Mouse (Mus musculus): Measurements from ENCODE around the gene Trmt1. TPM values are rescaled to one million over a fixed set of nuclear protein-coding genes. Genes with fewer than 3 reads are reported as not detected.

Trmt1 gene
- total RNA-seq (2014; rRNA removed) (20.7 and 27.3 TPM in 2 replicates), polyA plus RNA-seq (2012; rRNA removed) (44.6 and 58.6 TPM in 2 replicates)

- Histone ChIP-seq H3K9ac (ENCODE audit: low read depth, low read length) (peak within 1 kb of the TSS; percentile 88), H3K79me2 (ENCODE audit: control insufficient read depth, insufficient read depth, low read length) (peaks cover 34% of the 10 kb centered on the region), H3K27me3 (ENCODE audit: control insufficient read depth, insufficient read depth, low read length) (no peaks in the 10 kb centered on the region), H3K27ac (replicated peaks; ENCODE audit: insufficient read depth, low read depth, low read length) (no peak within 1 kb of the TSS; the same call in 1 of the 2 replicates), H3K4me3 (ENCODE audit: insufficient read depth, low read depth, low read length) (peak within 1 kb of the TSS; percentile 85), H3K4me1 (ENCODE audit: control insufficient read depth, insufficient read depth, low read length) (peaks cover 20% of the 10 kb centered on the region), H3K36me3 (ENCODE audit: control insufficient read depth, insufficient read depth, low read length) (no peaks in the 10 kb centered on the region; the same call in 1 of the 2 replicates)
- WGBS: 9% methylated on average over 20 of the region's 20 CpGs
- TF ChIP-seq CTCF (IDR thresholded peaks at IDR 0.05; ENCODE audit: low read depth, low read length): no peak
- no peak for TF ChIP-seq POLR2A (IDR thresholded peaks at IDR 0.05; ENCODE audit: extremely low read depth, insufficient read depth, low read length)
- DNase-seq (ENCODE audit: extremely low read depth, low read depth, low spot score): no peak
These were observed at the start of gene Trmt1 for GRCm38 (mm10) chr8:84686191-84687002. Gene Trmt1 (plus strand): TSS chr8:84686307.

GRCm38 (mm10) chr8:84637946-84638554, 48.1 kb upstream of the Trmt1 start:
- peak overlapping the region; percentile 83 for H3K4me3 ChIP-seq (ENCODE audit: insufficient read depth, low read depth, low read length)
- H3K27me3 ChIP-seq (ENCODE audit: control insufficient read depth, insufficient read depth, low read length): no peaks in the 10 kb centered on the region
- H3K4me1 ChIP-seq (ENCODE audit: control insufficient read depth, insufficient read depth, low read length): peaks cover 10% of the 10 kb centered on the region
- H3K27ac ChIP-seq (replicated peaks; ENCODE audit: insufficient read depth, low read depth, low read length): no peak overlapping the region
- H3K36me3 ChIP-seq (ENCODE audit: control insufficient read depth, insufficient read depth, low read length): no peaks in the 10 kb centered on the region
- TF ChIP-seq CTCF (IDR thresholded peaks at IDR 0.05; ENCODE audit: low read depth, low read length) (no peak), POLR2A (IDR thresholded peaks at IDR 0.05; ENCODE audit: extremely low read depth, insufficient read depth, low read length) (no peak)
- WGBS: 59% methylated on average over 8 of the region's 8 CpGs
- no peak for DNase-seq (ENCODE audit: extremely low read depth, low read depth, low spot score)
- H3K9ac ChIP-seq (ENCODE audit: low read depth, low read length): peak overlapping the region; percentile 86
- no peaks in the 10 kb centered on the region for H3K79me2 ChIP-seq (ENCODE audit: control insufficient read depth, insufficient read depth, low read length)

GRCm38 (mm10) chr8:84638555-84639161, 47.4 kb upstream of the Trmt1 start:
- under 1% methylated on average over 51 of the region's 52 CpGs for WGBS
- H3K4me3 ChIP-seq (ENCODE audit: insufficient read depth, low read depth, low read length): peak overlapping the region; percentile 83
- H3K4me1 ChIP-seq (ENCODE audit: control insufficient read depth, insufficient read depth, low read length): peaks cover 15% of the 10 kb centered on the region
- H3K27ac ChIP-seq (replicated peaks; ENCODE audit: insufficient read depth, low read depth, low read length): peak overlapping the region; percentile 75; the same call in 1 of the 2 replicates
- H3K9ac ChIP-seq (ENCODE audit: low read depth, low read length): peak overlapping the region; percentile 86
- no peaks in the 10 kb centered on the region for H3K79me2 ChIP-seq (ENCODE audit: control insufficient read depth, insufficient read depth, low read length)
- DNase-seq (ENCODE audit: extremely low read depth, low read depth, low spot score): no peak
- no peaks in the 10 kb centered on the region for H3K36me3 ChIP-seq (ENCODE audit: control insufficient read depth, insufficient read depth, low read length)
- no peak for TF ChIP-seq POLR2A (IDR thresholded peaks at IDR 0.05; ENCODE audit: extremely low read depth, insufficient read depth, low read length)
- no peak for TF ChIP-seq CTCF (IDR thresholded peaks at IDR 0.05; ENCODE audit: low read depth, low read length)
- H3K27me3 ChIP-seq (ENCODE audit: control insufficient read depth, insufficient read depth, low read length): no peaks in the 10 kb centered on the region

- Histone ChIP-seq H3K4me3 (ENCODE audit: insufficient read depth, low read depth, low read length) (peak overlapping the region; percentile 83), H3K4me1 (ENCODE audit: control insufficient read depth, insufficient read depth, low read length) (peaks cover 15% of the 10 kb centered on the region), H3K27me3 (ENCODE audit: control insufficient read depth, insufficient read depth, low read length) (no peaks in the 10 kb centered on the region), H3K27ac (replicated peaks; ENCODE audit: insufficient read depth, low read depth, low read length) (peak overlapping the region; percentile 75), H3K79me2 (ENCODE audit: control insufficient read depth, insufficient read depth, low read length) (no peaks in the 10 kb centered on the region), H3K36me3 (ENCODE audit: control insufficient read depth, insufficient read depth, low read length) (no peaks in the 10 kb centered on the region), H3K9ac (ENCODE audit: low read depth, low read length) (peak overlapping the region; percentile 86)
- peak; percentile 62 for TF ChIP-seq CTCF (IDR thresholded peaks at IDR 0.05; ENCODE audit: low read depth, low read length)
- TF ChIP-seq POLR2A (IDR thresholded peaks at IDR 0.05; ENCODE audit: extremely low read depth, insufficient read depth, low read length): peak; percentile 61; the same call in 1 of the 2 replicates
- peak; percentile 67 for DNase-seq (ENCODE audit: extremely low read depth, low read depth, low spot score)
- WGBS: 2% methylated on average over 106 of the region's 106 CpGs
These were observed 46.7 kb upstream of the Trmt1 start for GRCm38 (mm10) chr8:84639162-84640009.

- Histone ChIP-seq H3K9ac (ENCODE audit: low read depth, low read length) (no peak overlapping the region), H3K4me3 (ENCODE audit: insufficient read depth, low read depth, low read length) (peak overlapping the region; percentile 73; the same call in 1 of the 2 replicates), H3K79me2 (ENCODE audit: control insufficient read depth, insufficient read depth, low read length) (no peaks in the 10 kb centered on the region), H3K27me3 (ENCODE audit: control insufficient read depth, insufficient read depth, low read length) (no peaks in the 10 kb centered on the region), H3K27ac (replicated peaks; ENCODE audit: insufficient read depth, low read depth, low read length) (no peak overlapping the region), H3K4me1 (ENCODE audit: control insufficient read depth, insufficient read depth, low read length) (peaks cover 15% of the 10 kb centered on the region), H3K36me3 (ENCODE audit: control insufficient read depth, insufficient read depth, low read length) (no peaks in the 10 kb centered on the region)
- no peak for TF ChIP-seq POLR2A (IDR thresholded peaks at IDR 0.05; ENCODE audit: extremely low read depth, insufficient read depth, low read length)
- no peak for TF ChIP-seq CTCF (IDR thresholded peaks at IDR 0.05; ENCODE audit: low read depth, low read length)
- DNase-seq (ENCODE audit: extremely low read depth, low read depth, low spot score): no peak
- 49% methylated on average over 9 of the region's 9 CpGs for WGBS
These were observed 46.0 kb upstream of the Trmt1 start for GRCm38 (mm10) chr8:84640010-84640588.
